Mouse (Mus musculus) spleen, adult 2 months (tissue): ENCODE measurements around the gene Ppp2r5a.

ENCODE experiments used
- CTCF ChIP-seq: fragments of 200-500 bp; IDR thresholded peaks from 2 replicates; pipeline ENCODE4 v1.5.1; 2011; ENCODE audit warnings: mild to moderate bottlenecking, inconsistent platforms; ENCODE audit not compliant: insufficient read depth, insufficient read length, insufficient replicate concordance; ENCODE audit errors: extremely low read depth
- POLR2A ChIP-seq: fragments of 200-500 bp; IDR thresholded peaks from 2 replicates; pipeline ENCODE4 v1.6.1; 2011; ENCODE audit warnings: low read depth, low read length, inconsistent platforms

- TF ChIP-seq CTCF (no peak), POLR2A (no peak)
These were observed 43.6 kb downstream of the Ppp2r5a start for GRCm38 (mm10) chr1:191359478-191359877.
